Comparison of ENCODE assay signal across 8 mouse cellular contexts in genomic region chr1:51915051-51915575, GRCm38 (mm10). TPM values are rescaled to one million over a fixed set of nuclear protein-coding genes. Genes with fewer than 3 reads are reported as not detected.
DNase-seq lines count a peak whose midpoint lies in the region; ATAC-seq and TF ChIP-seq lines count a peak whose summit lies in the region.

No protein-coding gene starts in this region.

- peak overlapping the region; percentile 57 for H3K9ac ChIP-seq in liver, embryonic 16.5 days (ENCODE audit: low read depth, low read length)
- peak overlapping the region; percentile 95 for H3K9ac ChIP-seq in neural tube, embryonic 13.5 days

- peak overlapping the region; percentile 77 for H3K4me3 ChIP-seq in left cerebral cortex, adult 2 months
- H3K4me3 ChIP-seq in liver, embryonic 16.5 days (ENCODE audit: low read depth, low read length), result peak overlapping the region; percentile 66
- peak overlapping the region; percentile 85 for H3K4me3 ChIP-seq in neural tube, embryonic 13.5 days

- intact Hi-C loops in left cerebral cortex, adult 2 months (cut with DNase I), result no loop called here

- TF ChIP-seq CTCF in left cerebral cortex, adult 2 months (IDR thresholded peaks at IDR 0.05), result no peak

- H3K4me2 ChIP-seq in liver, embryonic 16.5 days (ENCODE audit: low read depth, low read length), result peak overlapping the region; percentile 54
- peak overlapping the region; percentile 69 for H3K4me2 ChIP-seq in neural tube, embryonic 13.5 days

- 1% methylated on average over 33 of the region's 33 CpGs for WGBS in liver, embryonic 16.5 days (ENCODE audit: insufficient replicate concordance)
- WGBS in neural tube, embryonic 13.5 days, result under 1% methylated on average over 33 of the region's 33 CpGs

- peak; percentile 71 for ATAC-seq in liver, embryonic 16.5 days (ENCODE audit: low read depth)
- ATAC-seq in neural tube, embryonic 13.5 days (ENCODE audit: low read depth), result peak; percentile 90

- H3K27ac ChIP-seq in left cerebral cortex, adult 2 months, result peak overlapping the region; percentile 80
- H3K27ac ChIP-seq in liver, embryonic 16.5 days (ENCODE audit: low read length), result peak overlapping the region; percentile 38
- peak overlapping the region; percentile 96 for H3K27ac ChIP-seq in neural tube, embryonic 13.5 days (replicated peaks)

- peaks cover 19% of the 10 kb centered on the region for H3K27me3 ChIP-seq in liver, embryonic 16.5 days (ENCODE audit: control insufficient read depth, insufficient read depth, low read depth, low read length)
- no peaks in the 10 kb centered on the region for H3K27me3 ChIP-seq in neural tube, embryonic 13.5 days

- peaks cover 5% of the 10 kb centered on the region; the same call in 1 of the 2 replicates for H3K4me1 ChIP-seq in liver, embryonic 16.5 days (ENCODE audit: control insufficient read depth, low read depth, low read length)
- peaks cover 49% of the 10 kb centered on the region for H3K4me1 ChIP-seq in neural tube, embryonic 13.5 days (replicated peaks)

- no peaks in the 10 kb centered on the region for H3K36me3 ChIP-seq in liver, embryonic 16.5 days (ENCODE audit: control insufficient read depth, insufficient read depth)
- no peaks in the 10 kb centered on the region for H3K36me3 ChIP-seq in neural tube, embryonic 13.5 days

- peak; percentile 32 to 38 for DNase-seq in left cerebral cortex, adult 2 months (ENCODE audit: extremely low spot score in 1 of 2, low spot score in 2 of 2)
- no peak for DNase-seq in left cerebral cortex, adult 11 months (ENCODE audit: low spot score)
- DNase-seq in embryo, embryonic 9.5 days (ENCODE audit: extremely low spot score), result peak; percentile 89
- peak; percentile 81 to 87 for DNase-seq in heart, adult 9 months (ENCODE audit: low spot score in 2 of 2)
- peak; percentile 66 to 70 for DNase-seq in kidney, adult 8-10 months
- DNase-seq in thymus, postnatal 36 days, result peak; percentile 15 to 17

- H3K9me3 ChIP-seq in liver, embryonic 16.5 days (replicated peaks; ENCODE audit: control insufficient read depth, low read length), result no peaks in the 10 kb centered on the region
- no peaks in the 10 kb centered on the region for H3K9me3 ChIP-seq in neural tube, embryonic 13.5 days

RNA-seq across cellular contexts. Expression of gene Myo1b, which starts 0.8 kb away (rescaled TPM):
- total RNA-seq in left cerebral cortex, adult 2 months (2021), result 10 to 100 TPM; 35.6 to 37.0 TPM
- polyA plus RNA-seq in liver, embryonic 16.5 days (2015; fragmentation: Nextera tagmentation; extraction: Ambion mirVana), result 10.6 and 11.5 TPM in 2 replicates
- polyA plus RNA-seq in neural tube, embryonic 13.5 days (2015; fragmentation: Nextera tagmentation; extraction: Ambion mirVana), result 79.3 TPM in 2 replicates

Comparison
In these comparisons a context has a peak if more than half of its experiments do, and no peak if none do; other contexts are left out.
1. H3K27ac ChIP-seq: peak in every context shown above with its lines; median percentile 96 in neural tube, embryonic 13.5 days; 80 in left cerebral cortex, adult 2 months; 38 in liver, embryonic 16.5 days.